Mouse (Mus musculus) intestine, embryonic 14.5 days (tissue): ENCODE measurements around the gene Shox2. TPM values are rescaled to one million over a fixed set of nuclear protein-coding genes. Genes with fewer than 3 reads are reported as not detected.

Experiments
- ATAC-seq: fragments of 200-750 bp; cut with Nextera tagmentation; replicated peaks from 2 replicates; pipeline ENCODE4 v1.8.0; 2017; ENCODE audit warnings: low read depth, moderate number of reproducible peaks, moderate TSS enrichment, moderate library complexity; ENCODE audit not compliant: low FRiP score, low TSS enrichment
- DNase-seq: peaks from one replicate; pipeline ENCODE4 v3.0.0-alpha.2; 2018; ENCODE audit warnings: low spot score
- H3K27ac ChIP-seq: fragments of 300-500 bp; sonication (generic); 2 replicates; pipeline ENCODE4 v1.5.1; 2014; ENCODE audit warnings: low read depth, mild to moderate bottlenecking, control low read depth
- H3K27me3 ChIP-seq: fragments of 300-500 bp; sonication (generic); replicated peaks from 2 replicates; pipeline ENCODE4 v1.6.1; 2014; ENCODE audit warnings: low read length, control low read depth; ENCODE audit not compliant: control insufficient read depth, insufficient read depth
- H3K36me3 ChIP-seq: fragments of 300-500 bp; sonication (generic); 2 replicates; pipeline ENCODE4 v1.6.1; 2014; ENCODE audit warnings: low read length, control low read depth; ENCODE audit not compliant: control insufficient read depth, insufficient read depth
- H3K4me1 ChIP-seq: fragments of 300-500 bp; sonication (generic); replicated peaks from 2 replicates; pipeline ENCODE4 v1.6.1; 2014; ENCODE audit warnings: low read length, control low read depth, mixed read lengths; ENCODE audit not compliant: control insufficient read depth, insufficient read depth
- H3K4me2 ChIP-seq: fragments of 300-500 bp; sonication (generic); 2 replicates; pipeline ENCODE4 v1.6.1; 2014; ENCODE audit warnings: low read length
- H3K4me3 ChIP-seq: fragments of 300-500 bp; sonication (generic); 2 replicates; pipeline ENCODE4 v1.5.1; 2014; ENCODE audit warnings: low read depth, low read length, control low read depth, mixed read lengths
- H3K9ac ChIP-seq: fragments of 300-500 bp; sonication (generic); 2 replicates; pipeline ENCODE4 v1.6.1; 2014; ENCODE audit warnings: mild to moderate bottlenecking, low read length
- H3K9me3 ChIP-seq: fragments of 300-500 bp; sonication (generic); 2 replicates; pipeline ENCODE4 v1.6.1; 2016; ENCODE audit warnings: low read length, control low read depth; ENCODE audit not compliant: control insufficient read depth
- WGBS: fragments of 180-500 bp; shearing (Covaris S2); extraction: QIAGEN DNeasy Blood & Tissue Kit; methylation state at CpG from one replicate; pipeline ENCODE4 v1.1.7; 2014; 5-methylcytosine and 5-hydroxymethylcytosine counted together
- polyA plus RNA-seq: library from polyadenylated mRNA; unstranded; fragments of >200 nt; fragmentation: Nextera tagmentation; extraction: Ambion mirVana; gene quantifications from 2 replicates; pipeline ENCODE4 v1.2.1, GENCODE M21; 2014

Shox2 gene
- 0.16 TPM in 1 of 2 replicates, not detected in the other for polyA plus RNA-seq

GRCm38 (mm10) chr3:66981706-66982105 is at the start of gene Shox2:
Gene Shox2 (minus strand): TSS chr3:66981771.
- DNase-seq, result peak; percentile 66
- H3K4me2 ChIP-seq, result peak within 1 kb of the TSS; percentile 77
- no peak for ATAC-seq
- no peaks in the 10 kb centered on the region for H3K36me3 ChIP-seq
- no peak within 1 kb of the TSS for H3K27ac ChIP-seq
- no peaks in the 10 kb centered on the region for H3K9me3 ChIP-seq
- H3K9ac ChIP-seq, result no peak within 1 kb of the TSS
- 0% methylated on average over 15 of the region's 15 CpGs for WGBS
- H3K4me3 ChIP-seq, result peak within 1 kb of the TSS; percentile 45
- peaks cover 81% of the 10 kb centered on the region for H3K27me3 ChIP-seq
- H3K4me1 ChIP-seq, result peaks cover 10% of the 10 kb centered on the region

GRCm38 (mm10) chr3:66996820-66997219 is 15.2 kb upstream of the Shox2 start:
- Histone ChIP-seq H3K9ac (no peak overlapping the region), H3K27ac (no peak overlapping the region), H3K36me3 (peaks cover 27% of the 10 kb centered on the region), H3K4me3 (no peak overlapping the region), H3K9me3 (no peaks in the 10 kb centered on the region), H3K4me1 (no peaks in the 10 kb centered on the region), H3K4me2 (no peak overlapping the region), H3K27me3 (no peaks in the 10 kb centered on the region)
- no peak for ATAC-seq
- no peak for DNase-seq
- WGBS, result 86% methylated on average over 1 of the region's 1 CpGs

GRCm38 (mm10) chr3:66986287-66986560 is 4.7 kb upstream of the Shox2 start:
- H3K4me3 ChIP-seq, result peak overlapping the region; percentile 84
- peaks cover 7% of the 10 kb centered on the region for H3K4me1 ChIP-seq
- ATAC-seq (no peak), DNase-seq (no peak)
- H3K9ac ChIP-seq, result peak overlapping the region; percentile 79
- no peaks in the 10 kb centered on the region for H3K9me3 ChIP-seq
- no peak overlapping the region for H3K27ac ChIP-seq
- 11% methylated on average over 1 of the region's 1 CpGs for whole genome bisulfite sequencing
- H3K4me2 ChIP-seq, result peak overlapping the region; percentile 82
- no peaks in the 10 kb centered on the region for H3K36me3 ChIP-seq
- peaks cover 36% of the 10 kb centered on the region for H3K27me3 ChIP-seq

GRCm38 (mm10) chr3:66985539-66986286 is 4.1 kb upstream of the Shox2 start:
- Histone ChIP-seq H3K4me1 (peaks cover 10% of the 10 kb centered on the region), H3K9me3 (no peaks in the 10 kb centered on the region), H3K4me3 (peak overlapping the region; percentile 84), H3K9ac (peak overlapping the region; percentile 79), H3K4me2 (peak overlapping the region; percentile 82), H3K27me3 (peaks cover 41% of the 10 kb centered on the region), H3K36me3 (no peaks in the 10 kb centered on the region), H3K27ac (0 out of 2 replicates have a peak overlapping the region, but pooled peaks have one; percentile 33)
- DNase-seq (peak; percentile 92), ATAC-seq (peak; percentile 97)
- under 1% methylated on average over 57 of the region's 60 CpGs for WGBS

DNA sequence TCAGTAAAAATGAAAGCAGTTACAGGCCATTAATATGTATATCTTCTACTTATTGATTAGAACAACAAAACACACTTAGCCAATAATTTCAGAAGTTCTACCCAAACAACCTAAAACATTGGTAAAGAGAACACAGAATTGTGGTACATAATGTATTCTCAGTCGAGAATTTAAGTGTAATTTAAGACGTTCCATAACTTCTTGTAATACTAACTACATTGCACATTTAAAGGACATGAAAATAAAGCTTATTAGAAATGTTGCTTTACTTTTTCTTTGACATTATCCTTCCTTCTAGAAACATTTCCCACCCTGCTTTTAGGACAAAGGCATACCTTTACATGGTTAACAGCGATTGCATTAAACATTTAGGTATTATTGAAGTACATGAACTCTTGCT is 1.9 kb upstream of the Shox2 start:
- no peaks in the 10 kb centered on the region for H3K9me3 ChIP-seq
- no peak overlapping the region for H3K9ac ChIP-seq
- ATAC-seq (no peak), DNase-seq (no peak)
- H3K4me3 ChIP-seq, result no peak overlapping the region
- H3K4me2 ChIP-seq, result no peak overlapping the region
- 14% methylated on average over 3 of the region's 3 CpGs for WGBS
- H3K27ac ChIP-seq, result no peak overlapping the region
- peaks cover 11% of the 10 kb centered on the region for H3K4me1 ChIP-seq
- H3K27me3 ChIP-seq, result peaks cover 63% of the 10 kb centered on the region
- H3K36me3 ChIP-seq, result no peaks in the 10 kb centered on the region

DNA sequence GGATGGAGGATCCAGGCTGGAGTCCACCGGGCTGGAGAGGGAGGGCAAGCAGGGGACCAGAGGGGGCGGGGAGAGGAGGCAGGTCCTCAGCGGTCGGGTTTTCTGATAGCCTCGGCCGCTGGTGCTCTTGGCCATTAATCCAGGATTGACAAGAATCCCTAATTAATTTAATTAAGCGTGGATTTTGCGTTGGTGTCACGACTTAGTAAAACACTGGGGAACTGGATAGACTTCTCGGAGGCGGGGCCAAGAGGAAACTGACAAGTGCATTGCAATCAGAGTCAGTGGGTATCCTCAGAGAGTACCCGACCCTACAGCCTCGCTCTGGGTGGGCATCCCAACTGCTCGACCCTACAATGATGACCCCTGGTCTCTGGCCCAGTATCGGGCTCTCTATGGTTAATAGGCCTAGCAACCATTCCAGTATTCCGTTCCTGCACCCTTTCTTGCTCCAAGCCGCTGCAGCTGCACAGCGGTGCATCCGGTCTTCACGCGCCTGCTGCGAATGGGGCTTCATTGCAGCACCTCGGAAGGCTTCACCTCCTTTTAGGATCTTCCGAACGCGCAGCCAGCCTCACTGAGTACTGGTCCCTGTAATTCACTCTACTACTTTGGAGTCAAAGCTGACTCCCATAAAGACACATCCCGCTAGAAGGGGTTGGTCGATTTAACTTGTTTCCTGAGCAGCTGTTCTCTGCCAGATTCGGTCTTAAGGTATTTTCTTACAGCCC is 775 bp upstream of the Shox2 start:
- Histone ChIP-seq H3K27ac (no peak overlapping the region), H3K36me3 (no peaks in the 10 kb centered on the region), H3K4me1 (peaks cover 11% of the 10 kb centered on the region), H3K9ac (no peak overlapping the region), H3K27me3 (peaks cover 75% of the 10 kb centered on the region), H3K4me2 (peak overlapping the region; percentile 13; the same call in 1 of the 2 replicates), H3K4me3 (no peak overlapping the region), H3K9me3 (no peaks in the 10 kb centered on the region)
- DNase-seq (peak; percentile 85), ATAC-seq (no peak)
- under 1% methylated on average over 29 of the region's 29 CpGs for WGBS

GRCm38 (mm10) chr3:66981101-66981661 is 390 bp downstream of the Shox2 start, which contains the start of gene Rsrc1:
Gene Rsrc1 (plus strand): TSS chr3:66981390.
- ATAC-seq (peak; percentile 21; the same call in 1 of the 2 replicates), DNase-seq (peak; percentile 69)
- Histone ChIP-seq H3K4me3 (peak within 1 kb of the TSS; percentile 45), H3K9ac (no peak within 1 kb of the TSS), H3K9me3 (no peaks in the 10 kb centered on the region), H3K36me3 (no peaks in the 10 kb centered on the region), H3K4me2 (peak within 1 kb of the TSS; percentile 77), H3K4me1 (peaks cover 5% of the 10 kb centered on the region), H3K27ac (no peak within 1 kb of the TSS), H3K27me3 (peaks cover 86% of the 10 kb centered on the region)
- under 1% methylated on average over 45 of the region's 62 CpGs for WGBS

DNA sequence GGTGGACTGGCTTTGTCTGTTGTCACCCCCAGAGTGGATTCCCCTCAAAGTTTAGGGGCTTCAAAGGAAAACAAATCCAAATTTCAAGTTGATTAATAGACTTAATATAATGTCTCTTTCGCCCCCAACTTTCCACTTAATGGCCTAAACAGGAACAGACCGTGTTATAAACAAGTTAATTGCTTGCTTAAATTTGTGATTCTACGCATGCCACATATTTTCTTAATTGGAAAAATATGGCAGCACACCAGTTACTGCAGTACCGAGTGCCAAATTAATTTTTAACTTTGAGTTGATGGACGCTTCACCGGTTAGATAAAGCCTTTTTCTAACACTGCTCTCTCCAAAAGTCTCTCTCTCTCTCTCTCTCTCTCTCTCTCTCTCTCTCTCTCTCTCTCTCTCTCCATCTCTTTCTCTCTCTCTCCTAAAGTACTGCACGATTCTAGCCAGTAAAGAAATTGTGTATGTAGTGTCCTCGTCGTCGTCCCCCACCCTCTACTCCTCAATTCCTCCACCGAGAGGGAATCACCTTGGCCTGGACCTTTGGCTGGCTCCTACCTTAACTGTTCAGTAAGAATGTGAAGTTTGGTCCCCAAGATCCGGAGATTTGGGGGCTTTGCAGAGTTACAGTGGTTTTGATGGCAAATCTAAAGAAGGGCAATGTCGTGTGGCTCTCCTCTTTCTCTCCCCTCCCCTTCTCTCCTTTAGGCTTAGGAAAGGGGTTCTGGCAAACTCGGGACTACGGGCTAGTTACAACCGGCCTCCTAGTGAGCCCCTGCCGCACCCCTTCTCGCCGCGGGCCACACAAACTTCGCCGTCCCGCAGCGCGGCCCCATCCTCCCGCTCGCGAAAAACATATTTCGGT is 1.2 kb downstream of the Shox2 start:
- no peak for ATAC-seq
- Histone ChIP-seq H3K36me3 (no peaks in the 10 kb centered on the region), H3K27me3 (peaks cover 95% of the 10 kb centered on the region), H3K4me3 (peak overlapping the region; percentile 45), H3K4me1 (peaks cover 5% of the 10 kb centered on the region; the same call in 1 of the 2 replicates), H3K4me2 (peak overlapping the region; percentile 77), H3K9ac (no peak overlapping the region), H3K27ac (no peak overlapping the region), H3K9me3 (no peaks in the 10 kb centered on the region)
- DNase-seq, result peak; percentile 64
- WGBS, result 2% methylated on average over 29 of the region's 29 CpGs
